Mouse (Mus musculus): ENCODE results near the gene Olfr1417. TPM values are rescaled to one million over a fixed set of nuclear protein-coding genes. Genes with fewer than 3 reads are reported as not detected.

Gene Olfr1417
- polyA plus RNA-seq, 1 experiment from 2014 or later = not detected

GRCm38 (mm10) chr19:11777191-11777865, 61.7 kb downstream of the Olfr1417 start:
- no peak overlapping the region for H3K4me3 ChIP-seq (ENCODE audit: low read depth, low read length)
- H3K4me1 ChIP-seq (ENCODE audit: control insufficient read depth, insufficient read depth, low read length) = no peaks in the 10 kb centered on the region
- peak; percentile 67 for DNase-seq (ENCODE audit: low spot score)
- no peak overlapping the region for H3K4me2 ChIP-seq (ENCODE audit: low read depth)
- H3K27me3 ChIP-seq (ENCODE audit: control insufficient read depth, insufficient read depth, low read length) = no peaks in the 10 kb centered on the region
- no peak; the same call in 1 of the 2 replicates for ATAC-seq (ENCODE audit: insufficient read depth, low FRiP score, low TSS enrichment)
- H3K27ac ChIP-seq (ENCODE audit: low read depth, low read length) = no peak overlapping the region
- H3K9ac ChIP-seq (ENCODE audit: low read length) = no peak overlapping the region
- WGBS = 63% methylated on average over 7 of the region's 7 CpGs
- no peaks in the 10 kb centered on the region for H3K36me3 ChIP-seq (ENCODE audit: control insufficient read depth, insufficient read depth, low read length)
- H3K9me3 ChIP-seq (ENCODE audit: control insufficient read depth, low read length) = no peaks in the 10 kb centered on the region

Other genes starting within 250 kb of the Olfr1417 start
- 1.9 and 3.5 TPM in 2 replicates for gene Ms4a6d, start 234.4 kb downstream of the Olfr1417 start, polyA plus RNA-seq (2014; fragmentation: Nextera tagmentation; extraction: Ambion mirVana)
- gene Ms4a2, start 215.5 kb downstream of the Olfr1417 start, polyA plus RNA-seq (2014; fragmentation: Nextera tagmentation; extraction: Ambion mirVana) = 0.15 TPM in 1 of 2 replicates, not detected in the other
- gene Ms4a3, start 198.4 kb downstream of the Olfr1417 start, polyA plus RNA-seq (2014; fragmentation: Nextera tagmentation; extraction: Ambion mirVana) = 0.32 TPM in 1 of 2 replicates, not detected in the other
- gene Oosp2, start 178.7 kb downstream of the Olfr1417 start, polyA plus RNA-seq (2014; fragmentation: Nextera tagmentation; extraction: Ambion mirVana) = not detected in 2 replicates
- gene Oosp1, start 148.1 kb downstream of the Olfr1417 start, polyA plus RNA-seq (2014; fragmentation: Nextera tagmentation; extraction: Ambion mirVana) = not detected in 2 replicates
- not detected in 2 replicates for gene Oosp3, start 142.2 kb downstream of the Olfr1417 start, polyA plus RNA-seq (2014; fragmentation: Nextera tagmentation; extraction: Ambion mirVana)
- gene Gif, start 91.7 kb downstream of the Olfr1417 start, polyA plus RNA-seq (2014; fragmentation: Nextera tagmentation; extraction: Ambion mirVana) = not detected in 2 replicates
- gene Mrpl16, start 68.8 kb downstream of the Olfr1417 start, polyA plus RNA-seq (2014; fragmentation: Nextera tagmentation; extraction: Ambion mirVana) = 48.6 and 52.3 TPM in 2 replicates
- 6.0 and 6.4 TPM in 2 replicates for gene Stx3, start 19.8 kb downstream of the Olfr1417 start, polyA plus RNA-seq (2014; fragmentation: Nextera tagmentation; extraction: Ambion mirVana)
- gene Olfr1418, start 21.8 kb upstream of the Olfr1417 start, polyA plus RNA-seq (2014; fragmentation: Nextera tagmentation; extraction: Ambion mirVana) = not detected in 2 replicates
- gene Olfr1419, start 35.9 kb upstream of the Olfr1417 start, polyA plus RNA-seq (2014; fragmentation: Nextera tagmentation; extraction: Ambion mirVana) = not detected in 2 replicates
- gene Olfr1420, start 47.3 kb upstream of the Olfr1417 start, polyA plus RNA-seq (2014; fragmentation: Nextera tagmentation; extraction: Ambion mirVana) = not detected in 2 replicates
- 24.7 and 25.7 TPM in 2 replicates for gene Patl1, start 73.2 kb upstream of the Olfr1417 start, polyA plus RNA-seq (2014; fragmentation: Nextera tagmentation; extraction: Ambion mirVana)
- gene Osbp, start 126.7 kb upstream of the Olfr1417 start, polyA plus RNA-seq (2014; fragmentation: Nextera tagmentation; extraction: Ambion mirVana) = 6.6 and 6.7 TPM in 2 replicates
- not detected in 2 replicates for gene Olfr1423, start 202.1 kb upstream of the Olfr1417 start, polyA plus RNA-seq (2014; fragmentation: Nextera tagmentation; extraction: Ambion mirVana)
- not detected in 2 replicates for gene Olfr1424, start 223.5 kb upstream of the Olfr1417 start, polyA plus RNA-seq (2014; fragmentation: Nextera tagmentation; extraction: Ambion mirVana)
- gene Olfr1425, start 238.5 kb upstream of the Olfr1417 start, polyA plus RNA-seq (2014; fragmentation: Nextera tagmentation; extraction: Ambion mirVana) = not detected in 2 replicates